Mouse (Mus musculus): ENCODE measurements around the gene Gpcpd1.
A peak's percentile ranks its signal among the peaks of the same experiment; 100 is the strongest.

Gene Gpcpd1

DNA sequence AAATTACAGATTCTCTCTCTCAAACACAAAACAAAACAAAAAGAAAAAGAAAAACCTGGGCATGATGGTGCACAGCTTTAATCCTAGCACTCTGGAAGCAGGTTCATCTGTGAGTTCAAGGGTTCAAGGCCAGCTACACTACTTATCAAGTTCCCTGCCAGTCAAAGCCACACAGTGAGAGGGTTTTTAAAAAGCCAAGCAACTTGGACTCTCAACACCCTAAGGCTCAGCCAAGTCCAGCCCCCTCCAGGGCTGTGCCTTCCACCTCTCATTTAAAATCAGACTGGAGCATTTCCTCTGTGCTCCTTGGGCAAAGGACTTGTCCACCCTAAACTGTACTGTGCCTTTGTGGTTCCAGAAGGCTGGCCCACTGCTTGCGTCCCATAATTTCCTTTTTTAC is 3.3 kb downstream of the Gpcpd1 start:
- no peak for DNase-seq

DNA sequence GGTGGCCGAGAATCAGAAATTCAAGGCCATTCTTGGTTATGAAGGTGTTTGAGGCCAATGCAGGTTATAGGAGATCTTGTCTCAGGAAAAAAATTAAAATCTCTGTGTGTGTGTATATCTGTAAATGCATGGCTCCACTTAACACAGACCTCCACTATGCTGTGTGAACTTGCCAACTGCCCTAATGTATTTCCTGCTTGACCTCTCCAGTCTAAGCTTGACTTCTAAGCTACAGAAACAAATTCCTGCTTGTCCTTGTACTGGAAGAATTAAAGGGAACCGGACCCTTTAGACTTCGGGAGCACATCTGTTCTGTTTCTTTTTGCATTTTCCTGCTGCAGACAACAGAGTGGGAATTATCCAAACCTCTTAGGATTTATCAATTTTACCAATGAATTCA is 4.4 kb downstream of the Gpcpd1 start:
- DNase-seq: no peak

DNA sequence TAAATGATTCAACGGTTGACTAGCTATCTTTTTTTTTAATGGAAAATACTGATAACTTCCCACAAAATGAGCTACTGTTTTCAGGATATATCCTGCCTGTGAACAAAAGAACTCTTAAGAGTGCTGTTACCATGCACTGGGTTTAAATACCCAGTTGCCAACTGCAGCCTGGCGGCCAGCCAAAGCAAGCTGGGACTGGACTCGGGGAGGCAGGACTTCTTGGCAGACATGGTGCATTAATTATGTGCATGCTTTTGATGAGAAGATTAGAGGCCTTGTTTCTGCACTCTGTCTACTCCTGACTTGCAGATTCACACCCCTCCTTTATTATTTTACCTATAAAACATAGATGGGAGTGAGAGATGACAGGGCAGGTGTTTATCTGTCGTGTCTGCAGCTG is 5.3 kb downstream of the Gpcpd1 start:
- peak; percentile 85 for DNase-seq

DNA sequence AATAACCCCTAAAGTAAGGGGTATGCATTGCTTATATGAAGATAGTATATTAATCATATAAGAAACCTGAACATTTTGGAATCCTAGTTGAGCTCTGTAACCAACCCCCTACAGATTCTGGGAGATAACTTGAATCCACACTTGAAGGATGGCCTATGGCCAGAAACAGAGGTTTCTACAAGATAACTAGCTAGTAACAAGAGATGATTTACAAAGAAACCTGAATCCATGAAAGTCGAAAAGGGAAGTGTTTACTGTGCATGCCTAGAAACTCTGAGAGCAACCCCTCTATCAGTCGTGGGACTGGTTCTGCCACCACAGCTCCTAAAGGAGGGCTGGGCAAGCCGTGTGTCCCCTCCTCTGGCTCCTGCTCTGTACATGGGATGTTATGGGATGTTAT is 7.8 kb downstream of the Gpcpd1 start:
- DNase-seq: no peak

DNA sequence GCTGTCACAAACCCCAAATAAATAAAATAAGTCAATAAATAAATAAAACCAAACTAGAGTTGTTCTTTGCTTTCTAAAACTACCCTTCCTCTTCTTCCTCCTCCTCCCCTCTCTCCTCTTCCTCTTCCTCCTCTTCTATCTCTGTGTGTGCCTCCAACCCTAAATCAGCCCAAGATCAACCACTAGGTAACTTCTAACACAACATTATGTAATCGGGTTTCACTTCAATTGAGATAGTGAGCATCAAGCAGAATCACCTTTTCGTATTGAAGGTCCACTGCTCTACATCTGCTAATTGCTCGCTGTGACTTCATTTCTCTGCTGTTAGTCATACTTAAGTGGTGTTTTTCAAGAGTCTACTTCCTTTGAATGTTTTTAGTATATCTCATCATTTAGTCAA is 8.8 kb downstream of the Gpcpd1 start:
- DNase-seq: no peak

DNA sequence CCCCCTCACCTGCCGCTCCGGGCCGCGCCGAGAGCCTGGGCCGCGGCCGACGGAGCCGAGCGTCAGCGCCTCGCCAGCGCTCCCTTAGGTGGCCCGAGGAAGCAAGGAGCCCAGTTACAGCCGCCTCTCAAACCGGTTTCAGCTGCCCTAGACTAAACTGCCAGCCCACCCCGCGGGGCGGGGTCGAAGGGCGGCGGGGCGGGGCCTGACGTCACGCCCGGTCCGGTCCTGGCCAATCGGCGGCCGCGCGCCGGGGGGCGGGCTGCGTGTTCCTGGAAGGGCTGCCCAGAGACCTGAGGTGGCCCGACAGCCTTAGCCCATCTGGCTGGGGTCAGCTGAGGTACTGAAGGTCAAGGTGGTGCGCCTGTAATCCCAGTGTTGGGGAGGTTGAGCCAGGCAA is 9.5 kb downstream of the Gpcpd1 start:
- peak; percentile 93 for DNase-seq

DNA sequence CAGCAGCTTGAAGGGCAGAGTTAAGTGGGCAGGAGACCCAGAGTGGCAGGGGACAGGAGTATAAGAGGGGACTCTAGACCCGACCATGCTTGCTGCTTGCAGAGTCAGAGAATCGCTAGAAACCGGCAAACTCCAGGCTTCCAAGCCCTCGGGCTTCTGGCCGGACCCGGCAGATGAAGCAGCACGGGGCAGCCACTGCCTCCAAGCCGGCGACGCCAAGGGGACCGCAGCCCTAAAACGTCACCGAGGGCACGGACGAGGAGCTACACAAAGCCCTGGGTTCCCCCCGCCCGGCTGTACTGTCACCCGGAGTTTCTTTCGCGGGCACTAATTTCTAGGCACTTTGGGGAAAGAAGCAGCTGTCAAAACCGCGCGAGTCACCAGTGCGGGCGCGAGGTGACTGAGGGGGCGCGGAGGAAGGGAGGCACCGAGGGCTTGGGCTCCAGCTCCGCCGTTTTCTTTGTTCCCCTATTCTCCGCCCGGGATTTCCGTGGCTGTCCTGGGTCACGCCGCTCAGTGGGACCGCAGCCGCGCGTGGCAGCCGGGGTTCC is 10.0 kb downstream of the Gpcpd1 start:
- peak; percentile 55 for DNase-seq

DNA sequence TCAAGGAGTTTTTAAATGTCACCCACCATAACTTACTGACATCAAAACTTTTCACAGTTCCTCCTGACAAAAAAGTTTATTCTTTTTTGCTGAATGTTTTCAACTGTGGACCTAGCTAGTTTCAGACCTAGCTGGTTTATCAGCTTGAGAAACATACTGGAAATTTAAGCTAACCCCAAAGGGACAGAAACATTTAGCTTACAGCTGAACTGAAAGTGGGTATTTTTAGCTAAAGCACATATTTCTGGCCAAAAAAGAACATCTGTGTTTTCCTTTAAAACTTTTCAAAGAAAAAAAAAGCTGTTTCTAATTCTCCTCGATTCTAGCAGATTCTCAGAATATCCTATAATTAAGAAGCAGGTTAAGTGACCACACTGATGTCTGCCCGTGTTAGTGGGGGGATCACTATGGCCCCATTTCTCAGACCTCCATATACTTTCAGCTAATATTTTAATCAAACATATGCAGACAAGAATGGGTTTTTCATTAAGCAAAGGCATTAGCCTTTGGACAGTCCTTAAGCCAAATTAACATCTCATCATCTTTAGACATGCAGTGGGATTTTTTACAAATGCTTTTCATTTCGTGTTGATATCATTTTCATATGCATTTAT is 10.9 kb downstream of the Gpcpd1 start:
- no peak for DNase-seq

DNA sequence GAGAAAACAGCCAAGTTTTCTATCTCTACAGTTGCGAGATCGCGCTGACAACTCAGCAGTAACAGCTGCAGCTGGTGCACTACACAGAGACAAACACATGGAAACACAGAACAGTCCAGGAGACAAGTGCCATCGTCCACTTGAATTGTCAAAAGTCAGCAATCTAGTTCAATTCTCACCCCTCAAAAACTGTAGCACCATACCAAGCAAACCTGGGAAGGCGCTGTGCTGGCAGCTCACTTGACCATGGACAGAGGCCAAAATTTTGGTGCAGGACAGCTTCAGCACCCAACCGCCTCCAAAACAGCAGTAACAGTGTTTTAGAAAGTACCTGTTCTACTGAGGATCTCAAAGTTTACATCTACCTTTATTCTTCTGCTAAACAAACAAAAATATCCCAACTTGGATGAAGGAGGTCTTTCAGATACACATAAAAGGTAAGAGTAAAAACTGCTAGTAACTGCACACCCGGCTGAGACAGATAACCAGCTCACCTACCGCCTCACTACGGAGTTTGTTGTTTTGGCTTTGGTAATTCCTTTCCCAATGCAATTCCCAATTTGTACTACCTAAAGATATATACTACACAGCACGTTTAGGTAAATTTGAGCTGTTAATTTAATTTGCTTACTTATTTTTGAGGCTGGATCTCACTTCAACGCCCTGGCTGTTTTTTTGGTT is 11.6 kb downstream of the Gpcpd1 start:
- peak; percentile 27 for DNase-seq

DNA sequence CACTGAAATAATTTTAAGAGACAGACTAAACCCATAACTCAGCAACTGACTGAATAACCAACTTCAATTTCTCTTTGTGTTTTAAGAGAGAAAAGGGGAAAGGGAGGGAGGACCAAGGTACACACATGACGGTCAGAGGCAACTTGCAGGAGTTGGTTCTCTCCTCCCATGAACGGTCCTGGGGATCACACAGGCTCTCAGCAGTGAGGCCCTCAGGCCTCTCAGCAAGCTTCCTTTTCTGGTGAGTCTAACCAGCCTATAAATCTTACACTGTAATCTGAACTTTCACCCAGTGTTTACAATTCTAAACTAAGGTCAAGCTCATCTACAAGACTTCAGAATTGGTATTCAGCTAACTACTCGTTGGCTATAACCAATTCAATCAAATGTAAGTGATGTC is 12.3 kb downstream of the Gpcpd1 start:
- DNase-seq: no peak

DNA sequence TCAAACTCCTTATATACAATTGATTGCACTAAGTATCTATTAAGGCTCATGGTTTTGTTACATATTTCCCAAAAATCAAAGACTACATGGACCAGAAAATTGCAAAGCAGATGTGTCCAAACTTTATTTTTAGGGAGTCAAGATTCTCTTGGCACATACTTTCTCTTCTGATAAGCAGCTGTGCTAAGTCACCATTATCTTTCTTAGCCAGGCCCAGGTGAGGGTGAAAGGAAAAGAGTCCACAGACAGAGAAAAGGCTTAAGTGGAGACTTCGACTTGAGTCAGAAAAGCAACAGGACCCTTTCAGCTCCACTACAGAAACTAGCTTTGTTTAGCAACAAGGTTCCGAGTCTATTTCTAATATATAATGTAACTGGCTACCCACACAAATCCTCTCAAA is 14.2 kb downstream of the Gpcpd1 start:
- no peak for DNase-seq

DNA sequence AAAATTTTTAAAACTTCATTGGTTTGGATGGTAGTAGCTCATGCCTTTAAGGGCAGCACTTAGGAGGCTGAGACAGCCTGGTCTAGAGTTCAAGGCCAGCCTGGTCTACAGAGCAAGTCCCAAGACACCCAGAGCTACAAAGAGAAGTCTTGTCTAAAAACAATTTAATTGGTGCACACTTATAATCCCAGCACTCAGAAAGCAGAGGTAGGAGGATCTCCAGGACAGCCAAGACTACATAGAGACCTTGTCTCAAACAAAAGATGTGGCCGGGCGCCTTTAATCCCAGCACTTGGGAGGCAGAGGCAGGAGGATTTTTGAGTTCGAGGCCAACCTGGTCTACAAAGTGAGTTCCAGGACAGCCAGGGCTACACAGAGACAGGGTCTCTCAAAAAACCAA is 14.9 kb downstream of the Gpcpd1 start:
- DNase-seq: no peak

DNA sequence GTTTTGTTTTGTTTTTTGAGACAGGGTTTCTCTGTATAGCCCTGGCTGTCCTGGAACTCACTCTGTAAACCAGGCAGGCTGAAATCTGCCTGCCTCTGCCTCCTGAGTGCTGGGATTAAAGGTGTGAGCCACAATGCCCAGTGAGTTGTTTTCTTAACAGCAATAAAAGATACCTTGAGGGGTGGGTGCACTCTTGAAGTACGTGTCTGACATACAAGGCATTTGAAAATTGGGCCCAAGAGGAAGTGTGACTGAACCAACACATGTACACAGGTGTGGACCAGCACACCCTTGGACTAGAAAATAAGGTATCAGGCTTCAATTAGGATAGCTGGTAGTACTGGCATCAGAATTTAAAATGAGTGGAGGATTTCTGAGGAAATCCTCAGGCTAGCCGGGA is 16.2 kb downstream of the Gpcpd1 start:
- no peak for DNase-seq

DNA sequence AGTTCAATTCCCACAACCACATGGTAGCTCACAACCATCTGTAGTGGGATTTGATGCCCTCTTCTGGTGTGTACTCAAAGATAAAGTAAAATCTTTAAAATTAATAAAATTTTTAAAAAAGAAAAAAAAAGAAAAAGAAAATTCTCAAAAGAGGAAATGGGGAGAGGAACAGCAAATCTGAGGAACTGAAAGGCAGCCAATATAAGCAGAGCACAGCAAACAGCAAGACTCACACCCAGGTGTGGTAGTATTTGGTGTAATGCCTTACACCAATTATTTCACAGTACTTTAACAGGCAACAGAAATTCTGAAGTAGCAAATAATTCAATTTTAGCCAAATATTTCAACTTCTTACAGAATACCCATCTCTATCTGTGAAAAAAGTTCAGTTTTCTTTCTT is 16.7 kb downstream of the Gpcpd1 start:
- no peak for DNase-seq

DNA sequence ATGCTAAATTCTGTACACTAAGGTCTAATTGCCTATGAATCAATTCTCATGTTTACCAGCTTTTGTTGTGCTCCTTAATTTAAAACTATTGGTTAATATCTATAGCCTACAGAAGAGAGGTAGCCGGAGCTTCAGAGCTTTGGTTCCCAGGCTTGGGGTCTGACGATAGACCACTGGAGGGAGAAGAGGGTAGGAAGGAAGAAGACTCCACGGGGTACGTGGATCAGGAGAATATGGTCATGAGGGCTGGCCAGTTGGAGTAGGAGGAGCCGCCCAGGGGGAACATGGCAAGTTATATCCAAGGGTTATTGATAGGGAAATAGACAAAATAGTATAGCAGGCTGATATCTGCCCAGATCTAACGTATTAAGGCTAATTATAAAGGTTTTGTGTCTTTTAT is 17.8 kb downstream of the Gpcpd1 start:
- DNase-seq: no peak

DNA sequence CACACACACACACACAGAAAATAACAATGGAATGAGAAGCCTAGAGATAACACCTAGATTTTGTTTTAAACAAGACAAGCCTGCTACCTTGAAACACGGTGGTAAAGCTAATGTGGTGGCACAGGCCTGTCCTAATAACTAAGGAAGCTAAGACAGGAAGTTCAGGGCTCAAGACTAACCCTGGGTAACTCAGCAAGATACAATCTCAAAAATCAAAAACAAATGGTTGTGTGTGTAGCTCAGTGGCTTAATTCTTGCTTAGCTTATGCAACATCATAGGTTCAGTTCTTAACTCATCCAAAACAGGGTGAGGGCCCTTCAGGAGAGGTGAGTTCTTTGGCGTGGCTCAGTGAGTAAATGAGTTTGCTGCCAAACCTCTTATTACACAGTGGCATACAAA is 20.1 kb downstream of the Gpcpd1 start:
- DNase-seq: no peak

DNA sequence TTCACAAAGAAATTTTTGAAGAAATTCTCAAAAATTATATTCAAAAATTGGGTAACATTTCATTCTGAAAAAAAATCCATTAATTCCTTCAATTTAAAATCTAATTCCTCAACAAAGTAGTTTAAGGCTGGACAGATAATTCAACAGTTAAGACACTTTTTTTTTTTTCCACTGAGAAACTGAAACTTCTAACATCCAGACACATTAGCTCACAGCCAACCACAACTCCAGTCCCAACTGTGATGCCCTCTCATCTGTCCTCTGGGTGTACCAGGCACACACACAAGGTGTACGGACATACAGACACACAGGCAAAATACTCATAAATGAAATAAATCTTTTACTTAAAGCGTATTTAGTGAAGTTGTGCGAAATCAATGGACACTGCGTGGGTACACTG is 25.7 kb downstream of the Gpcpd1 start:
- DNase-seq: no peak

DNA sequence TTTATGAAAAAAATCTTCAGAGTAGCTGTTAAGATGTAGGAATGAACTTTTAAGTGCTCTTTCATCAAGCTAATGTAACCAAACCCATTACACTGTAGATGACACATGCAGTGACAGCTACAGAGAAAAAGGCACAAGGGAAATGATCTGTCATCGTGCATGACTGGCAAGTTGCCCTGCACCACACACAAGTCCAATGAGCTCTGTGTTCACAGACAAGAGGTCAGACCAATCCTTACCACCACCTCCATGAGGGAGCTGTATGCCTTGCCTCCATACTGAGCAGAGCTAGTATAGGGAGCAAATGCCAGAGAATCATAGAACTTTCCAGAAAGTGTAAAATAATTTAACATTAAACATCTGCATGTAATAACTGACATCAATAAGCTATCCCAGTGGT is 59.7 kb downstream of the Gpcpd1 start:
- DNase-seq: no peak

DNA sequence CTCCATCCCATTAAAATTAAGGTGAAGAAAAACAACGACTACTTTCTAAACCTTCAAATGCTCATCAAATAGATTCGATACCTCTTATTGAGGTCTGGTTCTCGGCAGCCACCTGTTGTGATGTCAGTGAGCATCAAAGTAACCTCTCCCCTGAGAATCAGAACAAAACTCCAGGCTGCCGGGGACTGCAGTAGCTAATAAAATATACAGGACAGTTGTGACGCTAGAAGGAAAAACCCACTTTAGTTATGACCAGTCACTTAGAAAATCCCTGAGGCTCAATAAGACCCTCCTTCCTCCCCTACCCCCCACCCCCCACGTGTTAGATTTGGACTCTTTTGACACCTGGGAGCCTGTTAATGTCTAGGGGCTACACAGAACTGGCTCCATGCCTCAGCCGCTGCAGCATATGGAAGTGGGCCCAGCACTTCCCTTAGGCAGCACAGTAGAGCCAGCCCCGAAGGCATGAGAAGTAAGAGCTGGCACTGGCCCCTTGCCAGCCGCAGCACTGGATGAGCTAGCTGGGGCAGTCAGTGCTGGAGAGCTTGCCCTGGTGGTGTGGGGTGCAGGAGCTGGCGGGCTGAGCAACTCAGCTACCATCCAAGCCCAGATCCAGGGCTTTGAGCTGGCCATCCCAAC is 60.5 kb downstream of the Gpcpd1 start:
- DNase-seq: peak; percentile 54

DNA sequence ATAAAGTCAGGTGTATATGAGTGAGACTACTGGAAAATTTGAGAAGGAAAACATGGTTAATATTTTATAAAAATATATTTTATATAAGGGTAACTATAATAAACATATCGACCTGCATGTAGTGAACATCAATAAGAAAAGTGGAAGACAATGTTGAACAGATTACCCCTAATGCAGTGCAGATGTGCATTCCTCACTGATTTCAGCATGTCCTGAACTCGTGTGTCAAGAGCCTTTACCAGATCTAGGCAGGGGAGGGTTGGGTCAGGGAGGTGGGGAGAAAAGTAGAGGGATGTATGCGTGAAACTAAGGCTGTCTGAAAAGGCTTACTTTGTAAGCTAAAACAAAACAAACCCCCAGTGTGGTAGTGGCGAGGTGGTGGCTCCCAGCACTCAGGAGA is 61.4 kb downstream of the Gpcpd1 start:
- no peak for DNase-seq

DNA sequence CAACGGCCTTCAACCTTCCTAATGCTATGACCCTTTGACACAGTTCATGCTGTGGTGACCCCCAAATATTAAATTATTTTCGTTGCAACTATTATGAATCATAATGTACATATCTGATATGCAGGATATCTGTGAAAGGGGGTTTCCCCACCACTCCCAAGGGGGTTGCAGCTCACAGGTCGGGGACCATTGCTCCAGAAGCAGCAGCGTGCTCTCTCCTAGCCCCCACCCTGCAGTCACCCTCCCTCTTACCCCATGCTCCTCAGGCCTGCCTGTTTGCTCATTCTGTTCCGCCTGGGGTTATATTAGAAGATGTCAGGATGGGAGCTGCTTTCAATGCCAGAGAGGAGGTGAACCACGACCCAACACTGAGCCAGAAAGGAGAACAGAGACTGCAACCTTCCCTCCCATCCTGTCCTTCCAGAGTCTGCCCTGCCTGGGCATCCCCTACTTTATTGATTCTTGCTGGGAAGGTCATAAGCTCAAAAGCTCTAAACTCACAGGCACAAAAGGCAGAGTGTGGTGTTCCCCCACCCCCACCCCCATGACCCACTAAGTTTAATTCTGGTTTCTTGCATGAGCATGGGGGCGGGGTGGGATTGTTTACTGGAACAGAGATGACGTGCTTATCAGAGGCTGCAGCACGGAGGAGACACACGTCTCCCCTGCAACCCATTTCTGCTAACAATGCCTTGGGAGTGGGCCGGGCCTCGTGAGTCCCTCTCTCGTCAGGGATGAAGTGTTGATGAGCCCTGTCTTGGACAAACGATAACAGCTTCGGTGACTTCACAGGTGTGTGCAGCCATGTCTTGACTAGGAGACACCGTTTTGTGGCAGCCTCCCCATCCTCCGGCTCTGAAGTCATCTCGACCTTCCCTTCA is 69.3 kb downstream of the Gpcpd1 start:
- no peak for DNase-seq

DNA sequence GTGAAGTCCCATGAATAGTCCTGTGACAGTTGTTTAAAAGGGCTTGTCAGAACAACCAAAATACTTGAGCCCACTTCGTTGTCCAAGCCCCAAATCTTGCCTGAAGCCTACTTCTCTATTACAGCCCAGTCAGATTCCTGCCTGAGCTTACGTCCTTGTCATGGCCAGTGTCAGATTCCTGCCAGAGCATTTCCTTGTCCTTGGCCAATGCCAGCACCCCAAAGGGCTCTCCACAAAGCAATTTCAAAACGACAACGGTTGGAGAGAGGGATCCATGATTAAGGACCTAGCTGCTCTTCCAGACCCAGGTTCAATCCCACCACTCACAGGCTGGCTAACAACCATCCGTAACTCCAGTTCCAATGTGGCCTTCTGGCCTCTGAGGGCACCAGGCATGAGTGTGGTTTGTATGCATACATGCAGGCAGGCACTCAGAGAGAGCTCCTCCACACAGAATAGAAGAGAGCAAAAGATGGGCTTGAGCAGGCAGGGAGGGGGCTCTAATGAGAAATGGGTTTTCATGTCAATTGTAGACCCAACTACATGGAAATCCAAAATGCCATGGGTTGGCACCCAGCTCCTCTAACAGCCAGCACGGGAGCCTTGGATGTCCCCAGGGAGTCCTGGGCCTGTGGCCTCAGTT is 70.2 kb downstream of the Gpcpd1 start:
- no peak for DNase-seq
